Mouse (Mus musculus) skeletal muscle tissue, adult 2 months (tissue): ENCODE measurements around the gene Zfp329.
"Not testable (repeated sequence)": the region's sequence is repeated elsewhere in the genome, so short reads cannot be mapped to it uniquely, and the experiment has no call there.

Experiments
- DNase-seq: peaks from one replicate; pipeline ENCODE4 v3.0.0-alpha.2; 2012; ENCODE audit warnings: low read depth, low spot score

The Zfp329 gene

GRCm38 (mm10) chr7:12818521-12819295 lies at the start of gene Zfp329:
Gene Zfp329 (minus strand): TSS chr7:12818858.
- DNase-seq: peak; percentile 86

- no peak for DNase-seq
Observed at GRCm38 (mm10) chr7:12835779-12836178, 17.1 kb upstream of the Zfp329 start.

- peak; percentile 11 for DNase-seq
Observed at GRCm38 (mm10) chr7:12835193-12835671, 16.6 kb upstream of the Zfp329 start.

- DNase-seq: peak; percentile 76
Observed at GRCm38 (mm10) chr7:12834162-12835120, 15.8 kb upstream of the Zfp329 start, which contains the start of gene Zfp110. Gene Zfp110 (plus strand): TSS chr7:12834761.

GRCm38 (mm10) chr7:12815566-12815965 lies 3.1 kb downstream of the Zfp329 start:
- no peak for DNase-seq

GRCm38 (mm10) chr7:12803727-12804071 lies 15.0 kb downstream of the Zfp329 start:
- no peak for DNase-seq

- DNase-seq: peak; percentile 43
Observed at GRCm38 (mm10) chr7:12802866-12803726, 15.6 kb downstream of the Zfp329 start, which contains the start of gene Zscan18. Gene Zscan18 (minus strand): TSS chr7:12803635.

GRCm38 (mm10) chr7:12799554-12799953 lies 19.1 kb downstream of the Zfp329 start:
- no peak for DNase-seq

- DNase-seq: no peak
Observed at GRCm38 (mm10) chr7:12797971-12798370, 20.7 kb downstream of the Zfp329 start.

- DNase-seq: not testable (repeated sequence)
Observed at GRCm38 (mm10) chr7:12792624-12793023, 26.0 kb downstream of the Zfp329 start.

GRCm38 (mm10) chr7:12788025-12788424 lies 30.6 kb downstream of the Zfp329 start:
- no peak for DNase-seq

- no peak for DNase-seq
Observed at GRCm38 (mm10) chr7:12787333-12787732, 31.3 kb downstream of the Zfp329 start.

- DNase-seq: peak; percentile 29
Observed at GRCm38 (mm10) chr7:12780151-12780830, 38.4 kb downstream of the Zfp329 start.

GRCm38 (mm10) chr7:12779782-12780150 lies 38.9 kb downstream of the Zfp329 start:
- no peak for DNase-seq

GRCm38 (mm10) chr7:12779141-12779540 lies 39.5 kb downstream of the Zfp329 start:
- no peak for DNase-seq

- peak; percentile 68 for DNase-seq
Observed at GRCm38 (mm10) chr7:12774606-12775005, 44.1 kb downstream of the Zfp329 start.

- DNase-seq: no peak
Observed at GRCm38 (mm10) chr7:12774111-12774510, 44.5 kb downstream of the Zfp329 start.
